Mouse (Mus musculus) inflammation-experienced regulatory T-cells, adult 6 months (primary cell): Measurements from ENCODE around the gene Pitpnm2. TPM values are rescaled to one million over a fixed set of nuclear protein-coding genes. Genes with fewer than 3 reads are reported as not detected.
"Not testable (repeated sequence)": the region's sequence is repeated elsewhere in the genome, so short reads cannot be mapped to it uniquely, and the experiment has no call there.

Experiments
- ATAC-seq: one replicate; pipeline ENCODE4 v1.8.0; 2017
- polyA plus RNA-seq, 3 experiments: library from polyadenylated mRNA; unstranded; fragments of 100-300 nt; shearing (Covaris generic); gene quantifications; one replicate each; pipeline ENCODE4 v1.2.1; 2017

Gene Pitpnm2
- 10 to 100 TPM in 2 of 3 experiments, 1 to 10 TPM in 1; 5.5 to 15.7 (median 11.1) TPM for polyA plus RNA-seq

DNA sequence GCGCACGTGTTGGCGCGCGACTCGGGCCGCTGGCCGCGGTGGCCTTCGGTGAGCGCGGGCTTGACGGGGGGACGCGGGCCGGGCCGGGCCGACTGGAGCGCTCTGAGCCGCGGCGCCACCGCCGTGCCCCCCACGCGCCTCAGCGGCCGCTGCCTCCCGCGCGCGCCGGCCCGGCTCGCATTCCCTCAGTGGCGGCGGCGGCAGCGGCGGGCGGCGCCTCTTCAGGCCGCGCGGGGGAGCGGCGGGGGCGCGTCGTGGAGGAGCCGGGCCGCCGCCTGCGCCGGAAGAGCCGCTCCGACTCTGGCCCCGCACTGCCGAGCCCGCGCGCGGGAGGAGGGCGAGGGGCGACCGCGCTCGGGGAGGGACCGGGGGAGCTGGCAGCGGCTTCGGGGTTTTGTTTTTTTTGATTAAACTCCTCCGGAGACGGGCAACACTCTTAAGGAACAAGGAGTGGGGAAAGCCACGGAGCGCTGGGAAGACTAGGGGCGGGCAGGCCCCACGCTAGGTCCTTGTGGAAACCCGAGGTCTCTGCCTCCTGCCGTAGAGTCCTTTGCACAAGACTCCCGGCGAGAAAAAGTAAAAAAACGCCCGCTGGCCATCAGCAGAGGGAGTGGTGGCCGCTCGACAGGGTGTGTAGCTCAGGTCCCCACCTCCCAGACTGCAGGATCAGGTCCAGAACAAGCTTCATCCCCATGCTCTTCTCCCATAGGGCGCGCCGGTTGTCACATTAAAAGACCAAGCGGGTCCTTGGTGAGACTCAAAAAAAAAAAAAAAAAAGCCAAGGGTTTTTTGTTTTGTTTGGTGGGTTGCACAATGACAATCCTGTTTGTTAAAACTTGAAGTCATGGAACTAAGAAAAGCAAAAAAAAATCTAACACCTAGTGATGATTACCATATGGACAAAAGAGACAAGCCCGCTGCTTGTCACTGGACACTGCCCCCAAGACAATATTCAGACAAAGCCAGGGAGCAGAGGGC is at the start of gene Pitpnm2:
TSS of gene Pitpnm2 (minus strand) at position 147 of the 978 bp plus-strand sequence.
- peak; percentile 82 for ATAC-seq

DNA sequence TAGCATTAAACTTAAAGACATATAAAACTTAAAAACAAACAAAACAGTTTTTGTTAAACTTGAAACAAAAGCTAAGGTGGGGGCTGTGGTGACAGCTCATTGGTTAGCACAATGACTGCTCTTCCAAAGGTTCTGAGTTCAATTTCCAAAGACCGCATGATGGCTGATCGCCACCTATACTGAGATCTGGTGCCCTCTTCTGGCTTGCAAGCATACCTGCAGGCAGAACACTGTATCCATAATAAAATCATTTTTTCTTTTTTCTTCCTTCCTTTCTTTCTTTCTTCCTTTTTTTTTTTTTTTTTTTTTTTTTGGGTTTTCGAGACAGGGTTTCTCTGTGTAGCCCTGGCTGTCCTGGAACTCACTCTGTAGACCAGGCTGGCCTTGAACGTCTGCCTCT is 49.7 kb upstream of the Pitpnm2 start:
- not testable (repeated sequence) for ATAC-seq

DNA sequence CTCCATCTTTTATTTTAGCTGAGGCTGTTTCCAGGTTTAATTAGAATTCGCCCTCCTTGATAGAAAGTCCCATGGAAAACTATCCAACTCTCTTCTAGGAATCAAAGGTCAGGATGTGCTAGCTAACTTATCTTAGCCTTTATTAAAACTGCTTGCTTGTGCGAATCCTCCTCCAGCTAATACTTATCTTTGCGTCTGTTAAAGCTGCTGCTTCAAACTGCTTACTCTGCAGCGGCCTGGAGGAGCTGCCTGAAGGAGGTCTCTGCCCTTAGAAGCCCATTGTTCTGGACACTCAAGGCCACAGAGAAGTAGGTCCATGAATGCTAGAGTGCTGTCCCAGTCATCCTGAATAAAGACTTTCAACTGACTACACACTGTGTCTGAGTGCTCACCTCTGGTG is 46.9 kb upstream of the Pitpnm2 start:
- ATAC-seq, result no peak

DNA sequence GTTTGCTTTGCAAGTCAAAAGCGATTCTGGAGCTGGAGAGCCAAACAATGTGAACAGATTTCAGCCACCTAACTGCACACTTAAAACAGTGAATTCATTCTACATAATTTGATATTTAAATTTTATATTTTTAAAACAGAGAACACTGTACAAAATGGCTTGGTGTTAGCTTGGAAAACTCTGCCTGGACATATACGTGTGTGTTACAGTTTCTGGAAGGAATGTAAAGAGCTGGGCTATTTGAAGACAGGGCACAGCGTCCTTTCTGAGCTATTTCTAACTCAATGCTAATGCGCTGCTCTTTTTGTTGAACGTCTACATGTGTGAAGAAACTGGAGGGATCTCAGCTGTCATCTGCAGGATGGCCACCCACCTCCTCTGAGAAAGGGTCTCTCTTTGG is 44.4 kb upstream of the Pitpnm2 start:
- ATAC-seq, result no peak

DNA sequence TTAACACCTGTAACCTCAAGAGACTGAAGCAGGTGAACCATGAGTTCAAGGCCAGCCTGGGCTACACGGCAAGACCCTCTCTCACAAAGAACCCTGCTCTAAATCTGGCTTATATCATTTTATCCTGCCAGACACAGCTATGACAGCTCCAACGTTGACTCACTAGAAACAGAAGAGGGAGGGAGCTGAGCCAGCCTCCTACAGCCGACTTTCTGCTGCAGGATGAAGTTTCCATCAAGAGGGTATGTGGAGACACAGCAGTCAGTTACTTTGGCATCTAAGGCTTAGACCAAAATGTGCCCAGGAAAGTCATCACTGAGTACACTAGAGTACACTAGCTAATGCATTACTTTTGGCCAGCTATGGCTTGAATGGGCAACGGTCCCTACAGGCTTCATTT is 40.7 kb upstream of the Pitpnm2 start:
- no peak for ATAC-seq

DNA sequence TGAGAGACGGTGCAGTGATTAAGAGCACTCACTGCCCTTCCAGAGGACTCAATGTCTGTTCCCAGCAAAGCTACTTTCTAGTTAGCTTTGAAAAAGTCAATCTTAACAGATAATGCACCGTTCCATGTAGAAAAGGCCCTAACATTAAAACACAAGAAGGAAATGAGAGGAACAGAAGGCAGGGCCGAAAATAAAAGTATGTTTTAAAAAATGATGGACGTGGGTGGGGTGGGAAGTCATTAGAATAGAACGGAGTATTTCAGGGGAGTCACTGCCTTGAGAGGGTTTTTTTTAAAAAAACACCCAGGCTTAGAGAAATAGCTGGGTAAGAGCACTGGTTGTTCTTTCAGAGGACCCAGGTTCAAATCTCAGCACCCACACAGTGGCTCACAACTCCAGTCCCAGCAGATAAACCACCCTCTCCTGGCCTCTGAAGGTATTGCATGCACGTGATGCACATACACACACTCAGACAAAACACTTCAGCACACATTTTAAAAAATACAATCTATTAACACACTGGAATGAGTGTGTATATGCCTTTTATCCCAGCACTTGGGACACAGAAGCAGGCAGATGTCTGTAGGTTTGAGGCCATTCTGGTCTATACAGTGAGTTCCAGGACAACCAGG is 38.2 kb upstream of the Pitpnm2 start:
- ATAC-seq, result no peak

DNA sequence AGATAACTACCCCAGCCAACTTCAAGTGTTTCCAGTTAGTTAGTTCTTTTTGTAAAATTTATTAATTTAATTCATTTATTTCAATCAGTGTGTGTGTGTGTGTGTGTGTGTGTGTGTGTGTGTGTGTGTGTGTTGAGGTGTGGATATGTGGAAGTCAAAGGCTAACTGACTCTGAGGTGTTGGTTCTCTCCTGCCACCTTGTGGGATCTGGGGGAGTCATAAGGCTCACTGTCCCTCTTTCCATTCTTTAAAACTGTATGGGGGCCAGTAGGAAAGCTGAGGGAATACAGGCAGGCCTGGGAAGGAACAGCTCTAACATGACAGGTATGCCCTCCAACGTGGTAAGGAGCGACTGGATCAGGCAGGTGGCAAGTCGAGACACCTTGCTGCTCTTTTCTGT is 34.8 kb upstream of the Pitpnm2 start:
- ATAC-seq, result no peak

DNA sequence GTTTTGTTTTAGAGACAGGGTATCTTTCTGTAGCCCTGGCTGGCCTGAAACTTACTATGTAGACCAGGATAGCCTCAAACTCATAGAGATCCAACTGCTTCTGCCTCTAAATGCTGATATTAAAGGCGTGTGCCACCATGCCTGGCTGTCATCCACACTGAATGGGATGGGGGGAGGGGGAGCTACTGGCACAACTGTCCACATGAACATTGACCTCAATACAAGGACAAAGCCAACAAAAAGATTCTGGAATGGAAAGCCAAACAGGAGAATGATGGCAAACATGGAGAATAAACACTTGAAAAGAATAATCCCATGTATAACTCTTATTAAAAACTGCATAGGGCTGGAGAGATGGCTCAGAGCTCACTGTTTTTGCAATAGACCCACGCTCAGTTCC is 33.3 kb upstream of the Pitpnm2 start:
- ATAC-seq, result no peak

DNA sequence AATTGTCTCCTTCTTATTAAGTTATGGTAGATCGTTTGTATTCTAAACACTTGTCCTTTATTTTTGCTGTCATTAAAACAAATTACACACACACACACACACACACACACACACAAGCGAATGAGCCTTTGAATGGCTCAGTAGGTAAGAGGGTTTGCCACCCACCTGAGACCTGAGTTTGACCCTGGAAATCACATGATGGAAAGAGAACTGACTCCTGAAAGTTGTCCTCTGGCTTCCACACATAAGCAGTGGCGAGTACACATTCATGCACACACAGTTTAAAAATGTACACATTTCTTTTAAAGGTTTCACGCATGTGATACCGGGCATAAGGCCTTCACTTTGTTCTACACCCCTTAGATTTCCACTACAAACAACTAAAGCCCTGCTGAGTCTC is 20.7 kb upstream of the Pitpnm2 start:
- ATAC-seq, result no peak

DNA sequence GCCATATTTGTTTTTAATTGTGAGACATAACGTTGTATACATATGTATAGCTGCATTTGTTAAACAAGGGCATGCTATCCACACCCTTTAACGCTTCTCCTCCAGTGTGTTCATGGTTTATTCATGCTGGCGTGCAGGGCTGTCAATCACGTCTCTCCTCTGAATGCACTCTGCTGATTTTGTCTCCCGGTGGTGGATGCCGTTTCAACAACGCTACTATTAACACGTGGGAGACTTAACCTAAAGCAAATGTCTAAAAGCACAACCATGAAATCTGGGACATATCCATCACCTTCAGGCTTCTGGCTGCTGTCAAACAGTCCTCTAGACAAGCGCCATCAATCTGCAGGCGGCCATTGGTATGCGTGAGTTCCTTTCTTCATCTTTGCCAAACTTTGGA is 20.1 kb upstream of the Pitpnm2 start:
- ATAC-seq, result no peak

DNA sequence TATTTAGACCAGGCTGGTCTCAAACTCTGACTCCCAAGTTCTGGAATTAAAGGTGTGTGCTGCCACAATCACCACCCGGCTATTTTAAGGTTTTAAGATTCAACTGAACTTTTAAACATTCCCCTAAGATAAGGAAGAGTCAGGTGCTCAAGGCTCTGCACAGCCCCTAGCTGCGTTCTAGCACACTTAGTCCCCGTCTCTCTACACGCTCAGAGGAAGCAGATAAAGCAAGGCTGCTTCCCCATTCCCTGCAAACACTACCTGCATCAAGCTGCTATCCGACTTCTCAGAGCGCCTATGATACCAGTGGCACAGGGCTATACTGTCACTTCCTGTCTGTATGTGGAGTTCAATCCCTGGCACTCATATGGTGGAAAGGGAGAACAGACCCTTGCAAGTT is 18.1 kb upstream of the Pitpnm2 start:
- ATAC-seq, result no peak

DNA sequence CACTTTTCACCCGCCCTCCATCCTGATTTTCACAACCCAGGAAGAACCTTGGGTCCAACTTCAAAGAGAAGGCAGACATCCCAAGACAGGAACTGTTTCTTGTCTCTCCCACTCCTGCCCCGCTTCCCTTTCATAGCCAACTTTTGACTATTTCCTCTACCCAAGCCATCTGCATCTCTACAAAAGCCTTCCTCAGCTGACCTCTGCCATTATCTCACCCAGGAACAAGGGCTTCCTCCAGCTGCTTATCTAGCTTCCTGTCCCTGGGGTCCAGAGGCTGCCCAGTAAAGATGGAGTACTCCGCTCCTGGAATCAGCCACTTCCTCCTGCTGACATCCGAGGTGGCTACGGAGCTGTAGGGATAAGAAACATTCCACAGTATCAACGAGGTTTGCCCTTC is 17.3 kb upstream of the Pitpnm2 start:
- no peak for ATAC-seq

DNA sequence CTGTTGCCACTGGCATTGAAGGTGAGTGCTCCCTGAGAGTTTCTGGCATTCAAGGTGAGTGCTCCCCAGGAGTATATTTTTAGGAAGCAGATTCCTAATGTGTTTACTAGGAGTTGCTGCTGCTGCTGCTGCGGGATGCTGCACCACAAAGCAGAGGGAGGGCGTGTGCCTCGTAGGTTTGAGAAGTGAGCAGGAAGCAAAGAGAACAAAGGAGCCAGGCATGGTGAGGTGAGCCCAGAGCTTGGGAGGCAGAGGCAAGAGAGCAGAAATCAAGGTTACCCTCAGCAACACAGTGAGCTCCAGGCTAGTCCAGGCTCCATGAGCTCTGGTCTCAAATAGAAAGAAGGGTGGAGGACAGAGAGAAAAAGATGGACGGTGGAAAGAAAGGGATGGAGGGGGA is 13.7 kb upstream of the Pitpnm2 start:
- ATAC-seq, result no peak

DNA sequence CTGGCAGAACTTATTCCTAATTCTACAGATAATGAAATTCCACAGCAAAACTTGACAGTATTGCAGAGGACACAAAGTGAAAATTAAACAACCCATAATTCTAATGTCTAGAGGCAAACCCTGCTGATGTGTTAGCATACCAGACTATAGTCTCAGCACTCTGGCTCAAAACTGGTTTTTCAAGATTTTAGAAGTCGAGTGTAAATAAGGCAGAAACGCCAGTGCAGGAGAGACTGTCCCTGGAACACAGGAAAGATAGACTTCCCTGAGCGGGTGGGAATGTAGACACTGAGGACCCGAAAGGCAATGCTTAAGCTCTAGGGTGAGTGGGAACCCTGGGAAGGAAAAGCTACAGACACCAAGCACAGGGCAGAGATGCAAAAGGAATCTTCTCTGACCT is 12.5 kb upstream of the Pitpnm2 start:
- no peak for ATAC-seq

DNA sequence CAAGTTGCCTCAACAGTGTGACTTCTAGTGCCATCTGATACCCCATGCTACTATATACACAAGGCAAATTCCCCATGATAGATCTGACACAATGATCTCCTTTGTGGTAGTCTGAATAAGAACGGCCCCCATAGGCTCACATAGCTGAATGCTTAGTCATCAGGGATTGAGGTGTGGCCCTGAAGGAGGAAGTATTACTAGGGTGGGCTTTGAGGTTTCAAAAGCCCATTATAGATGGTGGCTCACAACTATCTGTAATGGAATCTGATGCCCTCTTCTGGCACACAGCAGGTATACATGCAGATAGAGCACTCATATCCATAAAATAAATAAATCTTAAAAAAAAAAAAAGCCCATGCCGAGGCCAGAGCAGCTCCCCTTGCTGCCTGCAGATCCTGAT is 9.6 kb upstream of the Pitpnm2 start:
- ATAC-seq, result no peak

DNA sequence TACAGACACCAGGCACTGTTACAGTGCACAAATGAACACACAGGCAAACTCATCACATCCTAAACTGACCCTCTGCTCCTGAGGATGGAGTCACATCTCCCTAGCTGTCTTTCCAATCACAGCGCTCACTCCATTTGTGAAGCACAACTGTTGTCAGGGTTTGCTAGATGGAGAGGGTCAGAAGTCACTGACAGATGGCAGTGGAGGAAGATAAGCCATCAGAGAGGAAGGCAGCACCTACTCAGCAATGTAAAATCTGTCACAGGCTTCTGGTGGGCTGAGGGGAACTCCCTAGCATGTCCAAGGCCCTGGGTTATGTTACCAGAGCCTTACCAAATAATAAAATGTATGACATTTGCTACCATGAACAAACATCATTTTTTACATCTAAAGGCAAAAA is 8.5 kb upstream of the Pitpnm2 start:
- no peak for ATAC-seq

DNA sequence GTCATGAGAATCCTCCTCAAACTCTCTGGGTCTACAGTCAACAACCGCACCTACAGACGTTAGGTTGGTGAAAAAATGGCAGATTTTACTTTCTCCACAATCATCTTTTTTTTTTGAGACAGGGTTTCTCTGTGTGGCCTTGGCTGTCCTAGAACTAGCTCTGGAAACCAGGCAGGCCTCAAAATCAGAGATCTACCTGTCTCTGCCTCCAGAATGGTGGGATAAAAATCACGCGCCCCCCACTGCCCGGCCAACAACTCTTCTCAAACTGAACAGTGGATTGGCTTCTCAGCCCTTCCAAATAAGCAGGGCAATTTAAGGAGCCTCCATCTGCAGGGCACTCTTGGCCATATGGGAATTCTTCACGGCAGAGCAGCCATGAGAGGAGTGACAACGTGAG is 5.6 kb upstream of the Pitpnm2 start:
- ATAC-seq, result no peak

DNA sequence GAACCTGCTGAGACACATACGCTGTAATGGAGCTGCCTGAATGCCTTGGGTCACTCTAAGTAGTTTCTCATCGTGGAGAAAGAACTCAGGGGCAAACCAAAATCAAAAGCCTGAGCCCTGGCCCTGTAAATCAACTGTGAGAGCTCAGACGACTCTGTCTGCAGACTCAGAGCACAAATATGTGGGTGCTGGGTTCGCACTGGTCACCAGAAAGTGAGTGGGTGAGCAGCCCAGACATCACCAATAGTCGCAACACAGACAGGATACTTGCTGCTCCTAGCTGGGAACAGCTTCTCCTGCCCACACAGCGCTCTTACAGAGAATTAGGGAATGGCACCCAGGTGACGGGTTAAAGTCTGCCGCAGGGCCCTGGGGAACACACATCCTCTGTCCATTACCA is 4.0 kb upstream of the Pitpnm2 start:
- ATAC-seq, result no peak

DNA sequence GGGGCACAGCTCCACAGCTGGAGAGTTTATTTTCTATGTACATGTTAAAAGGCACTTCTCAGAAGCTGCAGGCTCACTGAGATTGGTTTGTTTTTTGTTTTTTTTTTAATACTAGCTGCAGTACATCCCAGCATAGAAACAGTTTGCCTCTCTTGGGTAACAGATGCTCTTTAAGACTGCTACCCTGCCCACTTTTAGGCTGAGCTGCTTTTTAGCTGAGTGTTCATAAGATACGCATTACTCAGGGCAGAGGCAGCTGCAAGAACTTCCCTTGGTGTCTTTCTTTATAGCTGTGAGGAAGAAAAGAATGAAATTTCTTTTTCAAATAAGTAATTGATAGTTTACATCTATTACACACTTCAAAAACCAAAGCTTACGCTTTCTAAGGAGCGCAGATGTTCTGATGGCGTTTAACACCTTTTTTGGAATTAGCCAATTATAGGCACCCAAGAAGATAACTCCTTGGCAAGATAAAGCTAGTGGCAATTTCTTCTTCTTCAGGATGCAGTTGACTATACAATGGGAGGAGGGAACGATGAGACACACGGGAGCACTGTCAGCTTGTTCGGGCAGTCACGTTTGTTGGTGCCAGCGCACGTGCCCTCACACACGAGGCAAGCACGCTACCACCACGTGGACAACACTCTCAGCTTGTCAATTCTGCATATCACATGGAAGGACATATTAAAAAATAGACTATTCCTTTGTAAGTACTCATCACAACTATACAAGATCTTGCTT is 3.2 kb upstream of the Pitpnm2 start:
- no peak for ATAC-seq

DNA sequence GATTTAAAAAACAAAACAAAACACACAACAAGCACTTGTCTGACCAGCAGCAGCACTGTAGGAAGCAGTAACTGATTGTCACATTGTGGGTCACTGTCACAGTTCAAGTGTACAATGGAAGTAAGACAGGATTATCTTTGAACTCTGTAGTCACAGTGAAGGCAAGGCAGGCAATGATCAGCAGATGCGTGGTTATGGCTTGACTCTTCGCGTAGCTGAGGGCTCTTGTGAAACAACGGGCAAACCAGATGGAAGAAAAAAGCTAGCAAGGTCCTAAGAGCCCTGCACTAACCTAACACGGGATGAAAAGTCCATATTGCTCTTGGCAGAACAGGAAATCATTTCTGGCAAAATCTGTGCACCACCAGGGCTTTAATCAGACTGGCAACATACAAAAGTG is 1.5 kb upstream of the Pitpnm2 start:
- ATAC-seq, result no peak

DNA sequence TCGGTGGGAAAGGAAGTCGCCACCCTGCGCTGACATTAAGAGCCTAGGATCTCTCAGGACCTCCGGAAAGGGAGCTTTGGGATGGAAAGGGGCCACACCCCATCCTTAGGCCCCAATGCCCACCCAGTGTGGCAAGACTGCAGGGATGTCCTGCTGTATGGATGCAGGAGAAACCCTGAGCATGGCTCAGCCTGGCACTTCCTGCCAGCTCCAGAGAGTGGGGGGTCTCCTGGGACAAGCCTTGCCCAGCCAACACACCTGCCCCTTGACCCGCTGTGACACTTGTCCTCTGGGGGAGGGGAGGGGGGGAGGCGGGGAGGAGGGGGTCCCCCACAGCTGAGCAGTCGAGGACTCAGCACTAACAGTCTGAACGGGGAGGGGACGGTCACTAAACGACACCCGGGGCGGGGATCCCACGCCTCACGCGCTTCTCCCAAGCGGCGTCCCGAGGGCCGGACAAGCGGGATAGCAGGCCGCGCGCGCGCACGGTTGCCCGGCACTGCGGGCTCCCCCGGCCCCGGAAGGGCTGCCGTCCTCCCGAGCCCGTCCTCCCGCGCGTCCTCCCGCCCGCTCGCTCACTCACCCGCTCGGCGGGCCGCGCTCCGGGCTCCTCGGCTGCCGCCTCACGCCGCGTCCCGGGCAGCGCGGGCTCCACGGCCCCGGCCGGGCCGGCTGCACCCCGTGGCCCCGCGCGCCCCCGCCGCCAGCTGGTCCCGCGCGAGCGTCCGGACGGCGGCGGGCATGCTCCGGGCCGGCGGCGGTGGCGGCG is 531 bp downstream of the Pitpnm2 start:
- ATAC-seq, result peak; percentile 36

DNA sequence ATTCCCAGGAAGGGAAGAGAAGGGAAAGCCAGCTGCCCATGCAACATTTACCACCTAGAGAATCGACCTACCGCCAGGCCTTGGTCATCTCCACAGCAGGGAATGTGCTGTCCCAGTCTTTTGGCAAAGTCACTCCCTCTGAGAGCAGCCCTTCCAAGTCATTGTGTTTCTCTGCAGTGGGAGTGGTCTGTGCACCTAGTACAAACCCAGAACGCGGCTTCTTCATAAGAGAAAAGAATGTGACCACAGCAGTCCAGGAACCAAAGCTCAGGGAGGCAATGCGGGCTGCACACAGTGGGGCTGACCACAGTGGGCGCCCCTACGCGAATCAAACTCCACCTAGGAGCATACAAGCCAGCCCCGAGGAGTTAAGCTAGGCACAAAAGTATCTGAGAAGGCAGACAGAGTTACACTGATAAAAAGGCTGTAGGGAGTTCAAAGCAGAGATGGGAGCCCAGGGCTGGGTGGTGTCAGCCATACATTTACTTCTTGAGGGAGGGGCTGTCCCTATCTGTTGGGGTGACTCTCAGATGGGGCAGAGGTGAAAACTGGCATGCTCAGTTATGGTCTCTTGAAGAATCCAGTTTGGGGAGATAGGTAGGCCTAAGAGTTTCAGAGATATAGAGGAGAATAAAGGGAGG is 1.5 kb downstream of the Pitpnm2 start:
- no peak for ATAC-seq
